ENCODE assay signal across 9 mouse cellular contexts in the genomic region with DNA sequence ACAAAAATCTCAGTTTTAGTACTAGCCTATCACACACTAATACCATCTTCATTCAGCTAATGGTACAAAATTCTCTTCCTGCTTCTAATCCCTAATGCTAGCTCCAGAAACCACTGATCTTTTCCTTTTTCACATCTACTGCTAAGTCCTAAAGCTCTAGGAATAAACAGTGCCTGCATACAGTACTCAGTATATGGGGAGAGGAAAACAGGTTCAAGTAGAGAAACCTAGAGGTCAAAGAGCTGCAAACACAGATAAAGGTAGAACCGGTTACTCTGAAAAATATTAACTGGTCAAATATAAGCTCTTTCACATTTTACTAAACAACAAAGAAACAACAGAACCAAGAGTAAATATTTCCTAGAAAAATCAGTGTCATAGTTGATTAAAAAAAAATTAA. TPM values are rescaled to one million over a fixed set of nuclear protein-coding genes. Genes with fewer than 3 reads are reported as not detected.
DNase-seq lines count a peak whose midpoint lies in the region; ATAC-seq lines count a peak whose summit lies in the region.
"Had no signal": no experiment of that assay in that cellular context is flagged by ENCODE, and none has a peak within 500 bp of the region (broad histone marks: within the 10 kb centered on the region; RNA-seq: fewer than 3 reads in every experiment).

No protein-coding gene starts in this region.

- H3K36me3 ChIP-seq in erythroblast, embryonic 14.5 days (ENCODE audit: control insufficient read depth) = peaks cover 11% of the 10 kb centered on the region
- H3K36me3 ChIP-seq in megakaryocyte, embryonic 14.5 days (replicated peaks; ENCODE audit: low read length) = peaks cover 10% of the 10 kb centered on the region
- no peaks in the 10 kb centered on the region for H3K36me3 ChIP-seq in liver, embryonic 11.5 days (ENCODE audit: control insufficient read depth, insufficient read depth, low read length)
- H3K36me3 ChIP-seq in stomach, embryonic 16.5 days (ENCODE audit: control insufficient read depth, insufficient read depth, low read length) = no peaks in the 10 kb centered on the region

- no peak for DNase-seq in liver, embryonic 11.5 days (ENCODE audit: low spot score)
- DNase-seq in right cerebral cortex, postnatal 25 days = no peak
- DNase-seq: left cerebral cortex, postnatal 4 days had no signal

- H3K4me1 ChIP-seq in erythroblast, embryonic 14.5 days (ENCODE audit: control insufficient read depth) = peaks cover 37% of the 10 kb centered on the region
- peaks cover 52% of the 10 kb centered on the region for H3K4me1 ChIP-seq in megakaryocyte, embryonic 14.5 days
- H3K4me1 ChIP-seq in liver, embryonic 11.5 days (replicated peaks; ENCODE audit: control insufficient read depth, insufficient read depth, low read length) = peaks cover 15% of the 10 kb centered on the region
- peaks cover 15% of the 10 kb centered on the region; the same call in 1 of the 2 replicates for H3K4me1 ChIP-seq in stomach, embryonic 16.5 days (ENCODE audit: control insufficient read depth, insufficient read depth, low read length)

- H3K27ac ChIP-seq in liver, embryonic 11.5 days (ENCODE audit: low read depth, low read length) = no peak overlapping the region
- H3K27ac ChIP-seq in stomach, embryonic 16.5 days (ENCODE audit: low read length) = no peak overlapping the region

- 15% methylated on average over 1 of the region's 1 CpGs for WGBS in liver, embryonic 11.5 days
- WGBS in stomach, embryonic 16.5 days = 8% methylated on average over 1 of the region's 1 CpGs

- no peak for ATAC-seq in erythroblast, adult 5-6 weeks (replicated peaks; ENCODE audit: low FRiP score, poor library complexity, severe bottlenecking)
- ATAC-seq in megakaryocyte, adult 5-6 weeks (ENCODE audit: poor library complexity, severe bottlenecking) = no peak
- ATAC-seq in liver, embryonic 11.5 days (replicated peaks; ENCODE audit: low FRiP score) = no peak
- no peak for ATAC-seq in stomach, embryonic 16.5 days (ENCODE audit: insufficient read depth, low FRiP score)
- no peak for ATAC-seq in CD4-positive, CD25-positive, alpha-beta regulatory T cell, adult 4 months

- 0 out of 2 replicates have a peak, but pooled peaks cover 2% of the 10 kb centered on the region for H3K27me3 ChIP-seq in erythroblast, embryonic 14.5 days (ENCODE audit: control insufficient read depth)
- no peaks in the 10 kb centered on the region for H3K27me3 ChIP-seq in megakaryocyte, embryonic 14.5 days (replicated peaks)
- H3K27me3 ChIP-seq in liver, embryonic 11.5 days (replicated peaks; ENCODE audit: control insufficient read depth, insufficient read depth, low read length) = no peaks in the 10 kb centered on the region
- H3K27me3 ChIP-seq in stomach, embryonic 16.5 days (ENCODE audit: control insufficient read depth, insufficient read depth, low read length) = no peaks in the 10 kb centered on the region

- peak overlapping the region; percentile 94 for H3K4me2 ChIP-seq in liver, embryonic 11.5 days
- H3K4me2 ChIP-seq in stomach, embryonic 16.5 days (ENCODE audit: low read depth, low read length) = peak overlapping the region; percentile 83

- peak overlapping the region; percentile 68 for H3K4me3 ChIP-seq in erythroblast, embryonic 14.5 days (replicated peaks)
- peak overlapping the region; percentile 97 for H3K4me3 ChIP-seq in megakaryocyte, embryonic 14.5 days (replicated peaks)
- H3K4me3 ChIP-seq in liver, embryonic 11.5 days (ENCODE audit: low read depth, low read length) = peak overlapping the region; percentile 86
- peak overlapping the region; percentile 37 for H3K4me3 ChIP-seq in stomach, embryonic 16.5 days (replicated peaks; ENCODE audit: low read length)

- no peak overlapping the region for H3K9ac ChIP-seq in liver, embryonic 11.5 days (ENCODE audit: low read depth, low read length)
- peak overlapping the region; percentile 50; the same call in 1 of the 2 replicates for H3K9ac ChIP-seq in stomach, embryonic 16.5 days (ENCODE audit: low read length)

- H3K9me3 ChIP-seq in erythroblast, embryonic 14.5 days (ENCODE audit: control insufficient read depth, low read length) = no peaks in the 10 kb centered on the region
- no peaks in the 10 kb centered on the region for H3K9me3 ChIP-seq in megakaryocyte, embryonic 14.5 days
- no peaks in the 10 kb centered on the region for H3K9me3 ChIP-seq in liver, embryonic 11.5 days (ENCODE audit: control insufficient read depth, low read length)
- H3K9me3 ChIP-seq in stomach, embryonic 16.5 days (replicated peaks; ENCODE audit: control insufficient read depth, low read length) = no peaks in the 10 kb centered on the region

RNA-seq across cellular contexts. Expression of a gene that starts 1.9 kb away (rescaled TPM):
- polyA plus RNA-seq in erythroblast, embryonic 14.5 days (2012) = 0.48 and 1.4 TPM in 2 replicates
- 52.2 and 66.5 TPM in 2 replicates for total RNA-seq in erythroblast, adult 5-6 weeks (2015; ENCODE audit: low replicate concordance)
- 170 and 201 TPM in 2 replicates for total RNA-seq in erythroblast, adult 5-6 weeks (2017; ENCODE audit: low replicate concordance)
- 1.1 and 10.6 TPM in 2 replicates for polyA plus RNA-seq in megakaryocyte, embryonic 14.5 days (2012; ENCODE audit: insufficient read depth, low replicate concordance)
- total RNA-seq in megakaryocyte, adult 5-6 weeks (2015) = 185 and 192 TPM in 2 replicates
- 317 and 389 TPM in 2 replicates for total RNA-seq in megakaryocyte, adult 5-6 weeks (2017)
- 33.5 and 35.7 TPM in 2 replicates for polyA plus RNA-seq in liver, embryonic 11.5 days (2014; fragmentation: Nextera tagmentation; extraction: Ambion mirVana)
- polyA plus RNA-seq in stomach, embryonic 16.5 days (2015; fragmentation: Nextera tagmentation; extraction: Ambion mirVana) = 29.4 and 30.5 TPM in 2 replicates
- polyA plus RNA-seq in CD4-positive, CD25-positive, alpha-beta regulatory T cell, adult 4 months (2017; shearing (Covaris generic)) = 10 to 100 TPM; 25.0 to 48.2 TPM

Comparison
In these comparisons a context has a peak if more than half of its experiments do, and no peak if none do; other contexts are left out.
1. H3K4me3 ChIP-seq: peak in every context shown above with its lines; median percentile 97 in megakaryocyte, embryonic 14.5 days; 86 in liver, embryonic 11.5 days; 68 in erythroblast, embryonic 14.5 days; 37 in stomach, embryonic 16.5 days.